Mouse (Mus musculus): ENCODE results near the gene Fgfr2. TPM values are rescaled to one million over a fixed set of nuclear protein-coding genes. Genes with fewer than 3 reads are reported as not detected.

The Fgfr2 gene
- total RNA-seq, 2 experiments from 2014 or later, result 1.7 to 3.7 TPM

GRCm38 (mm10) chr7:130837941-130838657 is 2285.1 kb downstream of the Fgfr2 start:
- no peak for ATAC-seq (replicated peaks; ENCODE audit: low FRiP score, poor library complexity, severe bottlenecking)

GRCm38 (mm10) chr7:130836066-130836465 is 2287.1 kb downstream of the Fgfr2 start:
- ATAC-seq (replicated peaks; ENCODE audit: low FRiP score, poor library complexity, severe bottlenecking), result no peak

GRCm38 (mm10) chr7:130834958-130835861 is 2287.9 kb downstream of the Fgfr2 start:
- ATAC-seq (replicated peaks; ENCODE audit: low FRiP score, poor library complexity, severe bottlenecking), result no peak

- ATAC-seq (replicated peaks; ENCODE audit: low FRiP score, poor library complexity, severe bottlenecking), result peak; percentile 100
Observed at GRCm38 (mm10) chr7:130834299-130834698, 2288.9 kb downstream of the Fgfr2 start.

- ATAC-seq (replicated peaks; ENCODE audit: low FRiP score, poor library complexity, severe bottlenecking), result no peak
Observed at GRCm38 (mm10) chr7:130831586-130831985, 2291.6 kb downstream of the Fgfr2 start.

- ATAC-seq (replicated peaks; ENCODE audit: low FRiP score, poor library complexity, severe bottlenecking), result no peak
Observed at GRCm38 (mm10) chr7:130828475-130828874, 2294.7 kb downstream of the Fgfr2 start.

GRCm38 (mm10) chr7:130827844-130828403 is 2295.2 kb downstream of the Fgfr2 start:
- 0 out of 2 replicates have a peak, but pooled peaks have one; percentile 34 for ATAC-seq (replicated peaks; ENCODE audit: low FRiP score, poor library complexity, severe bottlenecking)

- no peak for ATAC-seq (replicated peaks; ENCODE audit: low FRiP score, poor library complexity, severe bottlenecking)
Observed at GRCm38 (mm10) chr7:130827431-130827830, 2295.7 kb downstream of the Fgfr2 start.

- ATAC-seq (replicated peaks; ENCODE audit: low FRiP score, poor library complexity, severe bottlenecking), result no peak
Observed at GRCm38 (mm10) chr7:130826343-130826742, 2296.8 kb downstream of the Fgfr2 start.

- ATAC-seq (replicated peaks; ENCODE audit: low FRiP score, poor library complexity, severe bottlenecking), result no peak
Observed at GRCm38 (mm10) chr7:130823992-130824391, 2299.2 kb downstream of the Fgfr2 start.

GRCm38 (mm10) chr7:130819624-130820023 is 2303.5 kb downstream of the Fgfr2 start:
- no peak for ATAC-seq (replicated peaks; ENCODE audit: low FRiP score, poor library complexity, severe bottlenecking)

GRCm38 (mm10) chr7:130818813-130819212 is 2304.3 kb downstream of the Fgfr2 start:
- no peak for ATAC-seq (replicated peaks; ENCODE audit: low FRiP score, poor library complexity, severe bottlenecking)

- no peak for ATAC-seq (replicated peaks; ENCODE audit: low FRiP score, poor library complexity, severe bottlenecking)
Observed at GRCm38 (mm10) chr7:130816243-130816642, 2306.9 kb downstream of the Fgfr2 start.

GRCm38 (mm10) chr7:130815601-130816000 is 2307.5 kb downstream of the Fgfr2 start:
- ATAC-seq (replicated peaks; ENCODE audit: low FRiP score, poor library complexity, severe bottlenecking), result no peak

- no peak for ATAC-seq (replicated peaks; ENCODE audit: low FRiP score, poor library complexity, severe bottlenecking)
Observed at GRCm38 (mm10) chr7:130812407-130812806, 2310.7 kb downstream of the Fgfr2 start.

GRCm38 (mm10) chr7:130810238-130810637 is 2312.9 kb downstream of the Fgfr2 start:
- ATAC-seq (replicated peaks; ENCODE audit: low FRiP score, poor library complexity, severe bottlenecking), result no peak

- no peak for ATAC-seq (replicated peaks; ENCODE audit: low FRiP score, poor library complexity, severe bottlenecking)
Observed at GRCm38 (mm10) chr7:130808694-130809093, 2314.5 kb downstream of the Fgfr2 start.

- ATAC-seq (replicated peaks; ENCODE audit: low FRiP score, poor library complexity, severe bottlenecking), result no peak
Observed at GRCm38 (mm10) chr7:130807749-130808148, 2315.4 kb downstream of the Fgfr2 start.

- no peak for ATAC-seq (replicated peaks; ENCODE audit: low FRiP score, poor library complexity, severe bottlenecking)
Observed at GRCm38 (mm10) chr7:130804991-130805390, 2318.2 kb downstream of the Fgfr2 start.

- no peak for ATAC-seq (replicated peaks; ENCODE audit: low FRiP score, poor library complexity, severe bottlenecking)
Observed at GRCm38 (mm10) chr7:130803251-130803825, 2319.8 kb downstream of the Fgfr2 start.
